In genomic region chr9:57517113-57517512, GRCm38 (mm10) we compare ENCODE assay signal across 9 mouse cellular contexts. TPM values are rescaled to one million over a fixed set of nuclear protein-coding genes. Genes with fewer than 3 reads are reported as not detected.
DNase-seq lines count a peak whose midpoint lies in the region; ATAC-seq and TF ChIP-seq lines count a peak whose summit lies in the region.
"Had no signal": no experiment of that assay in that cellular context is flagged by ENCODE, and none has a peak within 500 bp of the region (broad histone marks: within the 10 kb centered on the region; RNA-seq: fewer than 3 reads in every experiment).

No protein-coding gene starts in this region.

- no peak overlapping the region for H3K27ac ChIP-seq in kidney, embryonic 14.5 days (ENCODE audit: low read depth, low read length)
- H3K27ac ChIP-seq in midbrain, embryonic 15.5 days: peak overlapping the region; percentile 66
- H3K27ac ChIP-seq: liver, embryonic 15.5 days had no signal

- peak; percentile 74 for TF ChIP-seq CTCF in G1E (IDR thresholded peaks at IDR 0.05; ENCODE audit: low read depth, low read length)

- H3K4me1 ChIP-seq in kidney, embryonic 14.5 days (ENCODE audit: control insufficient read depth, insufficient read depth, low read length): no peaks in the 10 kb centered on the region; the same call in 1 of the 2 replicates
- peaks cover 14% of the 10 kb centered on the region for H3K4me1 ChIP-seq in G1E (ENCODE audit: insufficient read depth, low read depth, low read length)
- H3K4me1 ChIP-seq in midbrain, embryonic 15.5 days: peaks cover 6% of the 10 kb centered on the region

- DNase-seq in kidney, adult 9 months: peak; percentile 66
- no peak for DNase-seq in G1E (ENCODE audit: low spot score)
- peak; percentile 57 for DNase-seq in cerebellum, adult 9-11 months
- DNase-seq in frontal cortex, postnatal 25 days (ENCODE audit: low spot score in 2 of 2): peak; percentile 45 to 58
- peak; percentile 75 to 76 for DNase-seq in layer of hippocampus, postnatal 10 days (ENCODE audit: low spot score in 2 of 2)
- DNase-seq in thymus, postnatal 25 days: peak; percentile 75

- WGBS in kidney, embryonic 14.5 days: 10% methylated on average over 3 of the region's 3 CpGs
- 12% methylated on average over 3 of the region's 3 CpGs for WGBS in midbrain, embryonic 15.5 days

- no peak for ATAC-seq in kidney, embryonic 14.5 days (ENCODE audit: low FRiP score, low TSS enrichment)
- no peak for ATAC-seq in G1E (ENCODE audit: extremely low read depth, insufficient number of reproducible peaks, low FRiP score, poor library complexity, severe bottlenecking)
- ATAC-seq in midbrain, embryonic 15.5 days (replicated peaks): no peak

- H3K4me2 ChIP-seq in kidney, embryonic 14.5 days (replicated peaks; ENCODE audit: low read depth, low read length): no peak overlapping the region
- no peak overlapping the region for H3K4me2 ChIP-seq in midbrain, embryonic 15.5 days
- H3K4me2 ChIP-seq: liver, embryonic 15.5 days had no signal

- no peaks in the 10 kb centered on the region for H3K36me3 ChIP-seq in kidney, embryonic 14.5 days (ENCODE audit: control insufficient read depth, insufficient read depth, low read length)
- H3K36me3 ChIP-seq in G1E (replicated peaks): peaks cover 6% of the 10 kb centered on the region
- no peaks in the 10 kb centered on the region for H3K36me3 ChIP-seq in midbrain, embryonic 15.5 days (replicated peaks)
- H3K36me3 ChIP-seq: liver, embryonic 15.5 days had no signal

- H3K9me3 ChIP-seq in kidney, embryonic 14.5 days (ENCODE audit: control insufficient read depth, low read length): no peaks in the 10 kb centered on the region
- H3K9me3 ChIP-seq in G1E (replicated peaks): peaks cover 4% of the 10 kb centered on the region; the same call in 1 of the 2 replicates
- H3K9me3 ChIP-seq in midbrain, embryonic 15.5 days: no peaks in the 10 kb centered on the region
- H3K9me3 ChIP-seq: liver, embryonic 15.5 days had no signal

- H3K27me3 ChIP-seq in kidney, embryonic 14.5 days (ENCODE audit: control insufficient read depth, insufficient read depth, low read length): no peaks in the 10 kb centered on the region
- no peaks in the 10 kb centered on the region for H3K27me3 ChIP-seq in G1E (ENCODE audit: insufficient read depth, low read length)
- no peaks in the 10 kb centered on the region for H3K27me3 ChIP-seq in midbrain, embryonic 15.5 days (replicated peaks)

- H3K4me3 ChIP-seq in kidney, embryonic 14.5 days (ENCODE audit: low read length): no peak overlapping the region
- H3K4me3 ChIP-seq in G1E (ENCODE audit: low read depth, low read length): no peak overlapping the region
- H3K4me3 ChIP-seq in midbrain, embryonic 15.5 days: no peak overlapping the region
- H3K4me3 ChIP-seq: liver, embryonic 15.5 days had no signal

- H3K9ac ChIP-seq in kidney, embryonic 14.5 days (ENCODE audit: low read depth, low read length): no peak overlapping the region
- H3K9ac ChIP-seq in midbrain, embryonic 15.5 days: no peak overlapping the region
- H3K9ac ChIP-seq: liver, embryonic 15.5 days had no signal

RNA-seq across cellular contexts. Expression of gene Cox5a, which starts 4.0 kb away (rescaled TPM):
- 675 and 707 TPM in 2 replicates for polyA plus RNA-seq in kidney, embryonic 14.5 days (2014; fragmentation: Nextera tagmentation; extraction: Ambion mirVana)
- total RNA-seq in G1E (2014; fragmentation: Nextera tagmentation) (88.8 and 106 TPM in 2 replicates), G1E (2017) (129 and 181 TPM in 2 replicates)
- 455 and 528 TPM in 2 replicates for polyA plus RNA-seq in G1E (2012)
- 100 to 1,000 TPM; 486 to 497 TPM for total RNA-seq in layer of hippocampus, postnatal 10 days (2021)
- polyA plus RNA-seq in midbrain, embryonic 15.5 days (2015; fragmentation: Nextera tagmentation; extraction: Ambion mirVana): 715 and 767 TPM in 2 replicates

RNA-seq across cellular contexts. Expression of gene Rpp25, which starts 13.3 kb away (rescaled TPM):
- polyA plus RNA-seq in kidney, embryonic 14.5 days (2014; fragmentation: Nextera tagmentation; extraction: Ambion mirVana): 5.3 and 6.2 TPM in 2 replicates
- total RNA-seq in G1E (2014; fragmentation: Nextera tagmentation) (10.8 and 17.4 TPM in 2 replicates), G1E (2017) (2.9 and 5.4 TPM in 2 replicates)
- 5.4 and 6.2 TPM in 2 replicates for polyA plus RNA-seq in G1E (2012)
- total RNA-seq in layer of hippocampus, postnatal 10 days (2021): 10 to 100 TPM; 11.5 to 11.7 TPM
- 29.4 TPM in 2 replicates for polyA plus RNA-seq in midbrain, embryonic 15.5 days (2015; fragmentation: Nextera tagmentation; extraction: Ambion mirVana)

RNA-seq across cellular contexts. Expression of gene Fam219b, which starts 20.2 kb away (rescaled TPM):
- polyA plus RNA-seq in kidney, embryonic 14.5 days (2014; fragmentation: Nextera tagmentation; extraction: Ambion mirVana): 13.3 and 19.7 TPM in 2 replicates
- total RNA-seq in G1E (2014; fragmentation: Nextera tagmentation) (8.1 and 9.5 TPM in 2 replicates), G1E (2017) (12.2 and 15.5 TPM in 2 replicates)
- 11.3 and 16.8 TPM in 2 replicates for polyA plus RNA-seq in G1E (2012)
- total RNA-seq in layer of hippocampus, postnatal 10 days (2021): 10 to 100 TPM; 24.6 to 28.8 TPM
- polyA plus RNA-seq in midbrain, embryonic 15.5 days (2015; fragmentation: Nextera tagmentation; extraction: Ambion mirVana): 27.7 and 28.2 TPM in 2 replicates

RNA-seq across cellular contexts. Expression of gene Mpi, which starts 35.5 kb away (rescaled TPM):
- polyA plus RNA-seq in kidney, embryonic 14.5 days (2014; fragmentation: Nextera tagmentation; extraction: Ambion mirVana): 36.5 and 37.7 TPM in 2 replicates
- total RNA-seq in G1E (2014; fragmentation: Nextera tagmentation) (11.1 and 12.3 TPM in 2 replicates), G1E (2017) (12.1 and 12.5 TPM in 2 replicates)
- polyA plus RNA-seq in G1E (2012): 2.5 and 4.4 TPM in 2 replicates
- 10 to 100 TPM; 70.4 to 76.5 TPM for total RNA-seq in layer of hippocampus, postnatal 10 days (2021)
- polyA plus RNA-seq in midbrain, embryonic 15.5 days (2015; fragmentation: Nextera tagmentation; extraction: Ambion mirVana): 81.2 and 82.9 TPM in 2 replicates

RNA-seq across cellular contexts. Expression of gene Scamp2, which starts 43.6 kb away (rescaled TPM):
- 69.2 and 71.4 TPM in 2 replicates for polyA plus RNA-seq in kidney, embryonic 14.5 days (2014; fragmentation: Nextera tagmentation; extraction: Ambion mirVana)
- total RNA-seq in G1E (2014; fragmentation: Nextera tagmentation) (18.0 and 26.6 TPM in 2 replicates), G1E (2017) (16.6 and 19.4 TPM in 2 replicates)
- 7.4 and 19.2 TPM in 2 replicates for polyA plus RNA-seq in G1E (2012)
- total RNA-seq in layer of hippocampus, postnatal 10 days (2021): 10 to 100 TPM; 28.9 to 33.3 TPM
- 49.6 and 50.6 TPM in 2 replicates for polyA plus RNA-seq in midbrain, embryonic 15.5 days (2015; fragmentation: Nextera tagmentation; extraction: Ambion mirVana)
